Mouse (Mus musculus): Measurements from ENCODE around the gene Dppa3. TPM values are rescaled to one million over a fixed set of nuclear protein-coding genes. Genes with fewer than 3 reads are reported as not detected.

Gene Dppa3
- total and polyA plus RNA-seq, 2 experiments: not detected

GRCm38 (mm10) chr6:122601031-122601430, 25.2 kb upstream of the Dppa3 start:
- DNase-seq (ENCODE audit: extremely low read depth, low read depth, low spot score): no peak
- WGBS: 47% methylated on average over 4 of the region's 4 CpGs
- Histone ChIP-seq H3K27ac (replicated peaks; ENCODE audit: insufficient read depth, low read depth, low read length) (peak overlapping the region; percentile 73; the same call in 1 of the 2 replicates), H3K27me3 (ENCODE audit: control insufficient read depth, insufficient read depth, low read length) (no peaks in the 10 kb centered on the region), H3K4me3 (ENCODE audit: insufficient read depth, low read depth, low read length) (peak overlapping the region; percentile 66), H3K9ac (ENCODE audit: low read depth, low read length) (no peak overlapping the region; the same call in 1 of the 2 replicates), H3K4me1 (ENCODE audit: control insufficient read depth, insufficient read depth, low read length) (peaks cover 28% of the 10 kb centered on the region), H3K79me2 (ENCODE audit: control insufficient read depth, insufficient read depth, low read length) (no peaks in the 10 kb centered on the region; the same call in 1 of the 2 replicates), H3K36me3 (ENCODE audit: control insufficient read depth, insufficient read depth, low read length) (peaks cover 17% of the 10 kb centered on the region)
- TF ChIP-seq CTCF (IDR thresholded peaks at IDR 0.05; ENCODE audit: low read depth, low read length) (no peak), POLR2A (IDR thresholded peaks at IDR 0.05; ENCODE audit: extremely low read depth, insufficient read depth, low read length) (no peak)

- peaks cover 25% of the 10 kb centered on the region for H3K4me1 ChIP-seq (ENCODE audit: control insufficient read depth, insufficient read depth, low read length)
- peak overlapping the region; percentile 66 for H3K4me3 ChIP-seq (ENCODE audit: insufficient read depth, low read depth, low read length)
- no peaks in the 10 kb centered on the region for H3K27me3 ChIP-seq (ENCODE audit: control insufficient read depth, insufficient read depth, low read length)
- WGBS: 36% methylated on average over 3 of the region's 3 CpGs
- no peak for DNase-seq (ENCODE audit: extremely low read depth, low read depth, low spot score)
- peak overlapping the region; percentile 78; the same call in 1 of the 2 replicates for H3K9ac ChIP-seq (ENCODE audit: low read depth, low read length)
- H3K36me3 ChIP-seq (ENCODE audit: control insufficient read depth, insufficient read depth, low read length): peaks cover 15% of the 10 kb centered on the region
- TF ChIP-seq CTCF (IDR thresholded peaks at IDR 0.05; ENCODE audit: low read depth, low read length): no peak
- TF ChIP-seq POLR2A (IDR thresholded peaks at IDR 0.05; ENCODE audit: extremely low read depth, insufficient read depth, low read length): no peak
- no peaks in the 10 kb centered on the region; the same call in 1 of the 2 replicates for H3K79me2 ChIP-seq (ENCODE audit: control insufficient read depth, insufficient read depth, low read length)
- no peak overlapping the region; the same call in 1 of the 2 replicates for H3K27ac ChIP-seq (replicated peaks; ENCODE audit: insufficient read depth, low read depth, low read length)
Measured at GRCm38 (mm10) chr6:122601615-122602014, 24.6 kb upstream of the Dppa3 start.

GRCm38 (mm10) chr6:122602242-122602991, 23.8 kb upstream of the Dppa3 start, which contains the start of gene Apobec1:
Apobec1 (minus strand) TSS chr6:122602444.
- Histone ChIP-seq H3K36me3 (ENCODE audit: control insufficient read depth, insufficient read depth, low read length) (peaks cover 12% of the 10 kb centered on the region), H3K4me3 (ENCODE audit: insufficient read depth, low read depth, low read length) (peak within 1 kb of the TSS; percentile 66), H3K4me1 (ENCODE audit: control insufficient read depth, insufficient read depth, low read length) (peaks cover 22% of the 10 kb centered on the region), H3K79me2 (ENCODE audit: control insufficient read depth, insufficient read depth, low read length) (no peaks in the 10 kb centered on the region; the same call in 1 of the 2 replicates), H3K9ac (ENCODE audit: low read depth, low read length) (peak within 1 kb of the TSS; percentile 78), H3K27ac (replicated peaks; ENCODE audit: insufficient read depth, low read depth, low read length) (peak within 1 kb of the TSS; percentile 95), H3K27me3 (ENCODE audit: control insufficient read depth, insufficient read depth, low read length) (no peaks in the 10 kb centered on the region)
- WGBS: under 1% methylated on average over 22 of the region's 22 CpGs
- TF ChIP-seq CTCF (IDR thresholded peaks at IDR 0.05; ENCODE audit: low read depth, low read length): no peak
- TF ChIP-seq POLR2A (IDR thresholded peaks at IDR 0.05; ENCODE audit: extremely low read depth, insufficient read depth, low read length): peak; percentile 89
- peak; percentile 97 for DNase-seq (ENCODE audit: extremely low read depth, low read depth, low spot score)

- peak overlapping the region; percentile 95 for H3K27ac ChIP-seq (replicated peaks; ENCODE audit: insufficient read depth, low read depth, low read length)
Measured at GRCm38 (mm10) chr6:122602992-122603322, 23.3 kb upstream of the Dppa3 start.

GRCm38 (mm10) chr6:122604260-122604659, 21.9 kb upstream of the Dppa3 start:
- Histone ChIP-seq H3K4me3 (ENCODE audit: insufficient read depth, low read depth, low read length) (no peak overlapping the region), H3K27me3 (ENCODE audit: control insufficient read depth, insufficient read depth, low read length) (no peaks in the 10 kb centered on the region), H3K79me2 (ENCODE audit: control insufficient read depth, insufficient read depth, low read length) (no peaks in the 10 kb centered on the region; the same call in 1 of the 2 replicates), H3K9ac (ENCODE audit: low read depth, low read length) (no peak overlapping the region), H3K36me3 (ENCODE audit: control insufficient read depth, insufficient read depth, low read length) (peaks cover 6% of the 10 kb centered on the region), H3K4me1 (ENCODE audit: control insufficient read depth, insufficient read depth, low read length) (peaks cover 10% of the 10 kb centered on the region), H3K27ac (replicated peaks; ENCODE audit: insufficient read depth, low read depth, low read length) (peak overlapping the region; percentile 34; the same call in 1 of the 2 replicates)
- DNase-seq (ENCODE audit: extremely low read depth, low read depth, low spot score): no peak
- TF ChIP-seq POLR2A (IDR thresholded peaks at IDR 0.05; ENCODE audit: extremely low read depth, insufficient read depth, low read length): no peak
- no peak for TF ChIP-seq CTCF (IDR thresholded peaks at IDR 0.05; ENCODE audit: low read depth, low read length)

More at GRCm38 (mm10) chr6:122602992-122603322, 23.3 kb upstream of the Dppa3 start:
- peaks cover 18% of the 10 kb centered on the region for H3K4me1 ChIP-seq (ENCODE audit: control insufficient read depth, insufficient read depth, low read length)
- DNase-seq (ENCODE audit: extremely low read depth, low read depth, low spot score): no peak
- peaks cover 11% of the 10 kb centered on the region for H3K36me3 ChIP-seq (ENCODE audit: control insufficient read depth, insufficient read depth, low read length)
- H3K4me3 ChIP-seq (ENCODE audit: insufficient read depth, low read depth, low read length): no peak overlapping the region
- no peaks in the 10 kb centered on the region for H3K27me3 ChIP-seq (ENCODE audit: control insufficient read depth, insufficient read depth, low read length)
- WGBS: 0% methylated on average over 1 of the region's 1 CpGs
- no peak for TF ChIP-seq POLR2A (IDR thresholded peaks at IDR 0.05; ENCODE audit: extremely low read depth, insufficient read depth, low read length)
- no peak for TF ChIP-seq CTCF (IDR thresholded peaks at IDR 0.05; ENCODE audit: low read depth, low read length)
- no peaks in the 10 kb centered on the region; the same call in 1 of the 2 replicates for H3K79me2 ChIP-seq (ENCODE audit: control insufficient read depth, insufficient read depth, low read length)
- no peak overlapping the region for H3K9ac ChIP-seq (ENCODE audit: low read depth, low read length)

- 84% methylated on average over 8 of the region's 8 CpGs for WGBS
Measured at GRCm38 (mm10) chr6:122605483-122605882, 20.7 kb upstream of the Dppa3 start.

More at GRCm38 (mm10) chr6:122605483-122605882, 20.7 kb upstream of the Dppa3 start:
- TF ChIP-seq POLR2A (IDR thresholded peaks at IDR 0.05; ENCODE audit: extremely low read depth, insufficient read depth, low read length) (no peak), CTCF (IDR thresholded peaks at IDR 0.05; ENCODE audit: low read depth, low read length) (peak; percentile 79)
- H3K36me3 ChIP-seq (ENCODE audit: control insufficient read depth, insufficient read depth, low read length): no peaks in the 10 kb centered on the region
- H3K9ac ChIP-seq (ENCODE audit: low read depth, low read length): no peak overlapping the region
- H3K4me3 ChIP-seq (ENCODE audit: insufficient read depth, low read depth, low read length): no peak overlapping the region
- peaks cover 4% of the 10 kb centered on the region for H3K4me1 ChIP-seq (ENCODE audit: control insufficient read depth, insufficient read depth, low read length)
- no peaks in the 10 kb centered on the region; the same call in 1 of the 2 replicates for H3K79me2 ChIP-seq (ENCODE audit: control insufficient read depth, insufficient read depth, low read length)
- no peaks in the 10 kb centered on the region for H3K27me3 ChIP-seq (ENCODE audit: control insufficient read depth, insufficient read depth, low read length)
- peak; percentile 56 for DNase-seq (ENCODE audit: extremely low read depth, low read depth, low spot score)
- no peak overlapping the region for H3K27ac ChIP-seq (replicated peaks; ENCODE audit: insufficient read depth, low read depth, low read length)
